Mouse (Mus musculus) CD4-positive naive resting alpha-beta T cell, adult 76 days (primary cell): ENCODE measurements around the gene Adam3. TPM values are rescaled to one million over a fixed set of nuclear protein-coding genes. Genes with fewer than 3 reads are reported as not detected.

ENCODE experiments used
- total RNA-seq: library from RNA; stranded (reverse); gene quantifications from one replicate; pipeline ENCODE4 v1.2.4, GENCODE M21; 2023

Gene Adam3
- total RNA-seq, result not detected

GRCm38 (mm10) chr8:24725630-24726029 lies at the start of gene Adam3:
TSS of gene Adam3 (minus strand) at chr8:24725852.

Other genes starting within 250 kb of the Adam3 start
- gene Adam5, start 98.5 kb upstream of the Adam3 start, total RNA-seq, result not detected